In the genomic region with DNA sequence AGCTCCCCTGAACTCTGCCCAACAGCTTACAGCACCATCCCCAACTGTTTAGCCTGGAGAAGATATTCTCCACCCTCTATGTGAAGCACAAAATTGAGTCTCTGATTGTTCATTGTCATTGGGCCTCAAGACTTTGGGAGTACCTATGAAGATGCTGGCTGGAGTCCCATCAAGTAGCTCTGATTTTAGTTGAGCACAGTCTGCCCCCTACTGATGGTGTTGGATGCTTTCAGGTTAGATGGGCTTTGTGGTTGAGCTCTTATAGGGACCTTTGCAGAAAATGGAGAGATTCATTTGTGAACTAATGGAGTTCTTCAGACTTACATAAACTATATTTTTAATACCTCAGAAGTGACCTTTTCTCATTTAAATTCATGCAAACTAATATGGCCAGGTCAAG, we compare ENCODE assay signal across 8 mouse cellular contexts.
A peak's percentile ranks its signal among the peaks of the same experiment; 100 is the strongest.
DNase-seq lines count a peak whose midpoint lies in the region.

No protein-coding gene starts in this region.

- DNase-seq in heart, adult 11 months: peak; percentile 49
- no peak for DNase-seq in heart, postnatal 36 days
- peak; percentile 25 for DNase-seq in retina, embryonic 14.5 days (ENCODE audit: low spot score)
- DNase-seq in retina, postnatal 1 day: no peak
- peak; percentile 60 for DNase-seq in embryo, embryonic 10.5 days (ENCODE audit: low spot score)
- DNase-seq in thymus, postnatal 4 days: peak; percentile 40
- DNase-seq in urinary bladder, postnatal 10 days (ENCODE audit: low spot score): no peak
- no peak for DNase-seq in right cerebral cortex, postnatal 36 days (ENCODE audit: low spot score in 2 of 2)

- intact Hi-C loops in heart, postnatal 36 days (cut with DNase I): loop anchor here (5.0 kb wide), 1 partner anchor 279 kb away; no protein-coding TSS in a partner anchor

Comparison
In these comparisons a context has a peak if more than half of its experiments do, and no peak if none do; other contexts are left out.
1. DNase-seq: peak in heart, adult 11 months (single experiment), retina, embryonic 14.5 days (single experiment), embryo, embryonic 10.5 days (single experiment) and thymus, postnatal 4 days (single experiment); none in heart, postnatal 36 days (0 of 2), retina, postnatal 1 day (single experiment), urinary bladder, postnatal 10 days (single experiment) and right cerebral cortex, postnatal 36 days (0 of 2).